Mouse (Mus musculus) hindbrain, embryonic 13.5 days (tissue): ENCODE measurements around the gene Eif2s3x. TPM values are rescaled to one million over a fixed set of nuclear protein-coding genes. Genes with fewer than 3 reads are reported as not detected.

Experiments
- ATAC-seq: fragments of 200-750 bp; cut with Nextera tagmentation; 2 replicates; pipeline ENCODE4 v1.8.0; 2017; ENCODE audit warnings: moderate TSS enrichment; ENCODE audit not compliant: low FRiP score
- H3K27ac ChIP-seq: fragments of 300-500 bp; sonication (generic); 2 replicates; pipeline ENCODE4 v1.5.1; 2015; ENCODE audit warnings: inconsistent platforms, mild to moderate bottlenecking, moderate library complexity
- H3K27me3 ChIP-seq: fragments of 300-500 bp; sonication (generic); 2 replicates; pipeline ENCODE4 v1.6.1; 2015; ENCODE audit warnings: mild to moderate bottlenecking, inconsistent platforms
- H3K36me3 ChIP-seq: fragments of 300-500 bp; sonication (generic); 2 replicates; pipeline ENCODE4 v1.6.1; 2015; ENCODE audit warnings: mild to moderate bottlenecking, inconsistent platforms
- H3K4me1 ChIP-seq: fragments of 300-500 bp; sonication (generic); replicated peaks from 2 replicates; pipeline ENCODE4 v1.6.1; 2015; ENCODE audit warnings: inconsistent platforms
- H3K4me2 ChIP-seq: fragments of 300-500 bp; sonication (generic); 2 replicates; pipeline ENCODE4 v1.6.1; 2015; ENCODE audit warnings: inconsistent platforms, mild to moderate bottlenecking, moderate library complexity
- H3K4me3 ChIP-seq: fragments of 300-500 bp; sonication (generic); 2 replicates; pipeline ENCODE4 v1.5.1; 2015; ENCODE audit warnings: mild to moderate bottlenecking, inconsistent platforms
- H3K9ac ChIP-seq: fragments of 300-500 bp; sonication (generic); 2 replicates; pipeline ENCODE4 v1.6.1; 2015; ENCODE audit warnings: mild to moderate bottlenecking, inconsistent platforms
- H3K9me3 ChIP-seq: fragments of 300-500 bp; sonication (generic); 2 replicates; pipeline ENCODE4 v1.6.1; 2016; ENCODE audit warnings: inconsistent platforms
- WGBS: fragments of 180-500 bp; shearing (Covaris S2); methylation state at CpG from one replicate; pipeline ENCODE4 v1.1.7; 2015; 5-methylcytosine and 5-hydroxymethylcytosine counted together
- polyA plus RNA-seq: library from polyadenylated mRNA; unstranded; fragments of >200 nt; fragmentation: Nextera tagmentation; extraction: Ambion mirVana; gene quantifications from 2 replicates; pipeline ENCODE4 v1.2.1, GENCODE M21; 2015

The Eif2s3x gene
- polyA plus RNA-seq, 1 experiment from 2014 or later, result 93.1 TPM

GRCm38 (mm10) chrX:94177715-94178340 lies 34.8 kb downstream of the Eif2s3x start:
- ATAC-seq, result peak; percentile 100
- 3% methylated on average over 55 of the region's 55 CpGs for WGBS
- no peaks in the 10 kb centered on the region for H3K36me3 ChIP-seq
- H3K4me1 ChIP-seq, result peaks cover 4% of the 10 kb centered on the region; the same call in 1 of the 2 replicates
- peaks cover 53% of the 10 kb centered on the region for H3K27me3 ChIP-seq
- H3K9me3 ChIP-seq, result no peaks in the 10 kb centered on the region
- H3K4me3 ChIP-seq, result peak overlapping the region; percentile 48
- H3K4me2 ChIP-seq, result peak overlapping the region; percentile 54
- H3K9ac ChIP-seq, result peak overlapping the region; percentile 63
- H3K27ac ChIP-seq, result peak overlapping the region; percentile 97

- WGBS, result 82% methylated on average over 6 of the region's 6 CpGs
These were observed 43.3 kb downstream of the Eif2s3x start for GRCm38 (mm10) chrX:94169348-94169747.

GRCm38 (mm10) chrX:94152251-94152830 lies 60.3 kb downstream of the Eif2s3x start:
- Histone ChIP-seq H3K36me3 (no peaks in the 10 kb centered on the region), H3K4me1 (no peaks in the 10 kb centered on the region), H3K4me3 (no peak overlapping the region), H3K4me2 (no peak overlapping the region), H3K27me3 (peaks cover 82% of the 10 kb centered on the region), H3K9me3 (no peaks in the 10 kb centered on the region), H3K27ac (no peak overlapping the region), H3K9ac (no peak overlapping the region)
- WGBS, result 40% methylated on average over 10 of the region's 11 CpGs
- ATAC-seq, result no peak

More at GRCm38 (mm10) chrX:94169348-94169747, 43.3 kb downstream of the Eif2s3x start:
- ATAC-seq, result no peak
- H3K9me3 ChIP-seq, result no peaks in the 10 kb centered on the region
- peaks cover 73% of the 10 kb centered on the region for H3K27me3 ChIP-seq
- no peak overlapping the region for H3K27ac ChIP-seq
- no peak overlapping the region for H3K4me3 ChIP-seq
- H3K9ac ChIP-seq, result no peak overlapping the region
- H3K4me1 ChIP-seq, result no peaks in the 10 kb centered on the region
- no peaks in the 10 kb centered on the region for H3K36me3 ChIP-seq
- H3K4me2 ChIP-seq, result no peak overlapping the region

GRCm38 (mm10) chrX:94150471-94150870 lies 62.2 kb downstream of the Eif2s3x start:
- Histone ChIP-seq H3K36me3 (no peaks in the 10 kb centered on the region), H3K4me2 (no peak overlapping the region), H3K9me3 (no peaks in the 10 kb centered on the region), H3K27me3 (peaks cover 84% of the 10 kb centered on the region), H3K4me1 (no peaks in the 10 kb centered on the region), H3K9ac (no peak overlapping the region), H3K27ac (no peak overlapping the region), H3K4me3 (no peak overlapping the region)
- ATAC-seq, result no peak
- WGBS, result 77% methylated on average over 19 of the region's 19 CpGs

- H3K9me3 ChIP-seq, result no peaks in the 10 kb centered on the region
- WGBS, result 82% methylated on average over 7 of the region's 7 CpGs
- no peak overlapping the region for H3K27ac ChIP-seq
- no peaks in the 10 kb centered on the region for H3K4me1 ChIP-seq
- H3K4me2 ChIP-seq, result no peak overlapping the region
- ATAC-seq, result no peak
- peaks cover 81% of the 10 kb centered on the region for H3K27me3 ChIP-seq
- H3K9ac ChIP-seq, result no peak overlapping the region
- no peaks in the 10 kb centered on the region for H3K36me3 ChIP-seq
- H3K4me3 ChIP-seq, result no peak overlapping the region
These were observed 70.5 kb downstream of the Eif2s3x start for GRCm38 (mm10) chrX:94142004-94142771.

GRCm38 (mm10) chrX:94140080-94140479 lies 72.6 kb downstream of the Eif2s3x start:
- H3K36me3 ChIP-seq, result no peaks in the 10 kb centered on the region
- H3K27me3 ChIP-seq, result peaks cover 81% of the 10 kb centered on the region
- no peak overlapping the region for H3K27ac ChIP-seq
- H3K9me3 ChIP-seq, result no peaks in the 10 kb centered on the region
- no peak overlapping the region for H3K9ac ChIP-seq
- ATAC-seq, result no peak
- no peak overlapping the region for H3K4me3 ChIP-seq
- no peak overlapping the region for H3K4me2 ChIP-seq
- no peaks in the 10 kb centered on the region for H3K4me1 ChIP-seq
- 96% methylated on average over 1 of the region's 1 CpGs for WGBS

Other genes with a start within 250 kb of the Eif2s3x start
- not detected in 2 replicates for gene AU015836, start 244.2 kb downstream of the Eif2s3x start, polyA plus RNA-seq
- 23.6 and 26.0 TPM in 2 replicates for gene Zfx, start 89.2 kb downstream of the Eif2s3x start, polyA plus RNA-seq
- gene Klhl15, start 21.7 kb upstream of the Eif2s3x start, polyA plus RNA-seq, result 9.7 and 10.4 TPM in 2 replicates
- gene Fam90a1b, start 153.9 kb upstream of the Eif2s3x start, polyA plus RNA-seq, result 0.06 and 0.26 TPM in 2 replicates
- 133 and 135 TPM in 2 replicates for gene Apoo, start 154.3 kb upstream of the Eif2s3x start, polyA plus RNA-seq